Mouse (Mus musculus): ENCODE measurements around the gene Eci3. TPM values are rescaled to one million over a fixed set of nuclear protein-coding genes. Genes with fewer than 3 reads are reported as not detected.
"Not testable (repeated sequence)": the region's sequence is repeated elsewhere in the genome, so short reads cannot be mapped to it uniquely, and the experiment has no call there.

Gene Eci3
- total and polyA plus RNA-seq, 3 experiments, result not detected

DNA sequence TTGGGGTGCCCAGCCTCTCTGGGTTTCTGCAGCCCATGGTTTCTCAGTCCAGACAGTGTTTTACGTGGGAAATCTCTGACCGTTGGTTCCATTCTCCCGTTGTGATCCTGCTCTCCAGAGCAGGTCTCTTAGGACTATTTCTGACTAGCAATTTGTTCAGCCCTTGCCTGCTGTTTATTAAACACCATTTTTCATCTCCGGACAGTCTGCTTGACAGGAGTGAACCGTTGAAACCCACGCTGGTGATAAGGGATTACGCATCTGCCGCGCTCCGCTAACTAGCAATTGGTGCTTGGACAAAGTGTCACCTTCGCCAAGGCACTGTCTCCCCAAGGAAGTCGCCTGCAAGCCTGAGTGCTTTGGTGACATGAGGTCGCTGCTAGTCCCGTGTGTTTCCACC lies 809 bp upstream of the Eci3 start:
- Histone ChIP-seq H3K4me1 (ENCODE audit: insufficient read depth, low read depth, low read length) (no peaks in the 10 kb centered on the region; the same call in 1 of the 2 replicates), H3K4me3 (ENCODE audit: low read depth, low read length) (no peak overlapping the region), H3K27me3 (ENCODE audit: insufficient read depth, low read length) (peaks cover 40% of the 10 kb centered on the region), H3K36me3 (replicated peaks) (no peaks in the 10 kb centered on the region), H3K9me3 (replicated peaks) (no peaks in the 10 kb centered on the region)
- DNase-seq (ENCODE audit: low spot score) (no peak), ATAC-seq (ENCODE audit: extremely low read depth, insufficient number of reproducible peaks, low FRiP score, poor library complexity, severe bottlenecking) (no peak)
- no peak for TF ChIP-seq GATA1 (IDR thresholded peaks at IDR 0.05; ENCODE audit: borderline replicate concordance, low read length)
- TF ChIP-seq POLR2AphosphoS5 (IDR thresholded peaks at IDR 0.05; ENCODE audit: insufficient replicate concordance, low read depth, low read length), result no peak
- TF ChIP-seq CTCF (IDR thresholded peaks at IDR 0.05; ENCODE audit: low read depth, low read length), result no peak
- no peak for TF ChIP-seq GATA2 (IDR thresholded peaks at IDR 0.05; ENCODE audit: borderline replicate concordance, low read depth, low read length)
- no peak for TF ChIP-seq TAL1 (conservative IDR thresholded peaks at IDR 0.05; ENCODE audit: low read depth, low read length)

DNA sequence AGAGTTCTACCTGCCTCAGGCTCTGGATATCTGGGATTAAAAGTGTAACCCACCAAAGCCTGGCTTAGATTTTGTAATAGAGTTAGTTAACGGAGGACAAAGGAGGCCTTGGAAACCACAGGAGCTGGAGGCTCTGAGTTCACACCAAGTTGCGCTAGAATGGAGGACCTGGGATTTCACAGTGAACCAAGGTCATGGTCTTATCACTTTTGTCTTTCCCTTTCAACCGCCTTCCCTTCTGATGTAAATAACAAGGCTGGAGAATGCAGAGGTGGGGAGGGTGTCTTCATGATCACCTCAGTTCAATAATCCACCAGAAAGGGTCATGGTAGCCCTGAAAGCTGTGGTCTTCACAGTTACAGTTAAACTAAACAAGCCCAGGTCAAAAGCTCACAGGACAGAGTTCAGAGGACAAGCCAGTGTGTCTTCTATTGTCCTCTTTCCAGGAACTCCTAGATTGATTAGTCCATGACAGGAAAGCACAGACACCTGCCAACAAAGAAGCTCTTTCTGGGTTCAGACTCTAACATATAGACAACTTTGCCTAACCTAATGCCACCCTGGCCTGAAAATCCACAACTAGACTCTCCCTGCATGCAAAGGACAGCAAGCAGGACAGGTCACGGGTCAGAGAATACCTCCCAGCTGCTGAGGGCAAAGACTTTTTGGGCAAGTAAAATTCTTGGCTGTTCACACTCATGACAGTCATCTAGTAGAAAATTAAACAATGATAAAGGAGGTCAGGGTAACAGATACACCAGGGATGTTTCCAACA lies 2.4 kb downstream of the Eci3 start:
- Histone ChIP-seq H3K36me3 (replicated peaks) (no peaks in the 10 kb centered on the region), H3K9me3 (replicated peaks) (no peaks in the 10 kb centered on the region), H3K4me1 (ENCODE audit: insufficient read depth, low read depth, low read length) (no peaks in the 10 kb centered on the region; the same call in 1 of the 2 replicates), H3K27me3 (ENCODE audit: insufficient read depth, low read length) (peaks cover 41% of the 10 kb centered on the region), H3K4me3 (ENCODE audit: low read depth, low read length) (no peak overlapping the region)
- DNase-seq (ENCODE audit: low spot score) (no peak), ATAC-seq (ENCODE audit: extremely low read depth, insufficient number of reproducible peaks, low FRiP score, poor library complexity, severe bottlenecking) (no peak)
- TF ChIP-seq POLR2AphosphoS5 (IDR thresholded peaks at IDR 0.05; ENCODE audit: insufficient replicate concordance, low read depth, low read length) (no peak), CTCF (IDR thresholded peaks at IDR 0.05; ENCODE audit: low read depth, low read length) (no peak), GATA2 (IDR thresholded peaks at IDR 0.05; ENCODE audit: borderline replicate concordance, low read depth, low read length) (no peak), TAL1 (conservative IDR thresholded peaks at IDR 0.05; ENCODE audit: low read depth, low read length) (no peak), GATA1 (IDR thresholded peaks at IDR 0.05; ENCODE audit: borderline replicate concordance, low read length) (no peak)

DNA sequence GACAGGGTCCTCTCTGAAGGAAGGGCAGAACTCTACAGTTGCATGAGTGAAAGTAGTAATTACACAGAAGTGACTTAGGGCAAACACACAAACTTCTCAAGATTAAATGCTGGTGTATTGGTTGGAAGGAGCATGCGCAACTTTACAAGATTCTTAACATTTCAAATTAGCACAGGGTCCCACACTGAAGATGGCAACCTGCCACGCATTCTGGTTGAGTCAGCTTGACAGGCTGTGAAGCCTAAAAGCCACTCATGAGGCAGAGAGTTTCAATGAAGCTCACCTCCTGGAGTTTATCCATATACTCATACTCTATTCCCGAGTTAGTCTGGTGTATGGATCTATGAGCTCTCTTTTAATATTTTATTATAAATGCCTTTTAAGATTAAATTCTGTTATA lies 5.5 kb downstream of the Eci3 start:
- peaks cover 20% of the 10 kb centered on the region for H3K27me3 ChIP-seq (ENCODE audit: insufficient read depth, low read length)
- not testable (repeated sequence) for DNase-seq (ENCODE audit: low spot score); H3K36me3 ChIP-seq (replicated peaks); H3K9me3 ChIP-seq (replicated peaks); H3K4me1 ChIP-seq (ENCODE audit: insufficient read depth, low read depth, low read length); H3K4me3 ChIP-seq (ENCODE audit: low read depth, low read length); ATAC-seq (ENCODE audit: extremely low read depth, insufficient number of reproducible peaks, low FRiP score, poor library complexity, severe bottlenecking)

DNA sequence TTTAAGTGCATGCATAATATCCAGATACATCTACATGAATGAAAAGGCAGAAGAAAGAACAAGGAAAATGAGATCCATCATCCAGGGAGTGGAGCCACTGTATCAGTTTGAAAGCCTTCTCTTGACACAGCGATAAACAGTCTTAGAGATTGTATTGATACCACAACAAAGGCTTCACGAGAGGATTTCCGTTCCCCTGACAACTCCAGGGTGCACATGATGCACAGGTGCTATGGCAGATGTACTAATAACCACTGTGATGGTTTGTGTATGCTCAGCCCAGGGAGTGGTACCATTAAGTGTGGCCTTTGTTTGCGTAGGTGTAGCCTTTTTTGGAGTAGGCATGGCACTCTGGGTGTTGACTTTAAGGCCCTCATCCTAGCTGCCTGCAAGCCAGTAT lies 6.7 kb downstream of the Eci3 start:
- Histone ChIP-seq H3K27me3 (ENCODE audit: insufficient read depth, low read length) (peaks cover 22% of the 10 kb centered on the region), H3K36me3 (replicated peaks) (no peaks in the 10 kb centered on the region), H3K4me1 (ENCODE audit: insufficient read depth, low read depth, low read length) (no peaks in the 10 kb centered on the region; the same call in 1 of the 2 replicates), H3K9me3 (replicated peaks) (no peaks in the 10 kb centered on the region), H3K4me3 (ENCODE audit: low read depth, low read length) (no peak overlapping the region)
- ATAC-seq (ENCODE audit: extremely low read depth, insufficient number of reproducible peaks, low FRiP score, poor library complexity, severe bottlenecking) (no peak), DNase-seq (ENCODE audit: low spot score) (no peak)
- TF ChIP-seq GATA1 (IDR thresholded peaks at IDR 0.05; ENCODE audit: borderline replicate concordance, low read length), result no peak
- TF ChIP-seq GATA2 (IDR thresholded peaks at IDR 0.05; ENCODE audit: borderline replicate concordance, low read depth, low read length), result no peak
- no peak for TF ChIP-seq POLR2AphosphoS5 (IDR thresholded peaks at IDR 0.05; ENCODE audit: insufficient replicate concordance, low read depth, low read length)
- no peak for TF ChIP-seq CTCF (IDR thresholded peaks at IDR 0.05; ENCODE audit: low read depth, low read length)
- no peak for TF ChIP-seq TAL1 (conservative IDR thresholded peaks at IDR 0.05; ENCODE audit: low read depth, low read length)

DNA sequence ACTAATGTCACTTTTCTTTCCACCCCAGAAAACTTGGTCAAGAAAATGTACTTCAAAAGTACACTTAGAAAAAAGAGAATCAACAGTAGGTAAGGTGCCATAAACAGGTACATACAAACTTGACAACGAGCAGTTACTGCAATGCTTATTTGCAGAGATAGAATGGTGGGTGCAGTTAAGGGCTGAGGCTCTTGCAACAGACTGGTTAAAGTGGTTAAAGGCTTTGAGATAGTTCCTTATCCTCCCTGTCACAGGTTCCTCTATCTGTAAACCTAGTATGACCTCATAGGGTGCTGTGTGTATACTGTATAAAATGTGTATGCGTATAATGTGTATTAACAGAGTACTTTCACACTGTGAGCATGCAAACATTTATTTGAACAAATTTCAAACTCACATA lies 12.2 kb downstream of the Eci3 start:
- H3K36me3 ChIP-seq (replicated peaks); H3K27me3 ChIP-seq (ENCODE audit: insufficient read depth, low read length); H3K9me3 ChIP-seq (replicated peaks); DNase-seq (ENCODE audit: low spot score); ATAC-seq (ENCODE audit: extremely low read depth, insufficient number of reproducible peaks, low FRiP score, poor library complexity, severe bottlenecking); H3K4me3 ChIP-seq (ENCODE audit: low read depth, low read length); H3K4me1 ChIP-seq (ENCODE audit: insufficient read depth, low read depth, low read length): not testable (repeated sequence)

DNA sequence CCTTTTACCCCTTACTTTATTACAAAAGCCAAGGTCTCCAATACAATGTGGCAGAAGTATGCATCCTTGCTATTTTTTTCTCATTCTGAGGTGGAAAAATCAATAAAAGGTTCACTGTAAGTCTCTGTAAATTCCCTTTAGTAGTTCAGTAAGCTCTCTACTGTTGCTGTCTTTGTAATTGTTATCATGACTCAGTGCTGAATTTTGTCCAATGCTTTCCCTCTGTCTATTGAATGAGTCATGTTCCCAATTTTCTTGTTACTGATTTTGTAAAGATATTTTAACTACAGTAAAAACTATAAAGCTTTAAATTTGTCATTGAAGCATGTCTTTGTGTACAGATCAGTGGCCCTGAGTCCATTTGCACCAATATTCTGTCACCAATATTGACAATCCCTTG lies 21.2 kb downstream of the Eci3 start:
- H3K27me3 ChIP-seq (ENCODE audit: insufficient read depth, low read length), result peaks cover 7% of the 10 kb centered on the region; the same call in 1 of the 2 replicates
- ATAC-seq (ENCODE audit: extremely low read depth, insufficient number of reproducible peaks, low FRiP score, poor library complexity, severe bottlenecking), result no peak
- no peaks in the 10 kb centered on the region for H3K9me3 ChIP-seq (replicated peaks)
- no peak for TF ChIP-seq GATA2 (IDR thresholded peaks at IDR 0.05; ENCODE audit: borderline replicate concordance, low read depth, low read length)
- no peak for TF ChIP-seq GATA1 (IDR thresholded peaks at IDR 0.05; ENCODE audit: borderline replicate concordance, low read length)
- no peak for TF ChIP-seq TAL1 (conservative IDR thresholded peaks at IDR 0.05; ENCODE audit: low read depth, low read length)
- no peak for TF ChIP-seq POLR2AphosphoS5 (IDR thresholded peaks at IDR 0.05; ENCODE audit: insufficient replicate concordance, low read depth, low read length)
- TF ChIP-seq CTCF (IDR thresholded peaks at IDR 0.05; ENCODE audit: low read depth, low read length), result no peak
- DNase-seq (ENCODE audit: low spot score), result no peak
- H3K36me3 ChIP-seq (replicated peaks), result no peaks in the 10 kb centered on the region
- no peaks in the 10 kb centered on the region for H3K4me1 ChIP-seq (ENCODE audit: insufficient read depth, low read depth, low read length)
- H3K4me3 ChIP-seq (ENCODE audit: low read depth, low read length), result no peak overlapping the region

Measured in G1E (cell line).